Mouse (Mus musculus) ES-E14 (cell line): ENCODE data around the gene Usp7. TPM values are rescaled to one million over a fixed set of nuclear protein-coding genes. Genes with fewer than 3 reads are reported as not detected.
A peak's percentile ranks its signal among the peaks of the same experiment; 100 is the strongest.

Experiments
- DNase-seq: peaks from one replicate; pipeline ENCODE4 v3.0.0-alpha.2; 2013; ENCODE audit warnings: low read depth, low spot score
- H3K27ac ChIP-seq: 2 replicates; pipeline ENCODE4 v1.5.1; 2012; ENCODE audit warnings: low read depth, mild to moderate bottlenecking, low read length, moderate library complexity, mixed read lengths; ENCODE audit not compliant: poor library complexity, insufficient read depth, severe bottlenecking
- H3K36me3 ChIP-seq: 2 replicates; pipeline ENCODE4 v1.6.1; 2012; ENCODE audit warnings: mild to moderate bottlenecking, low read length, moderate library complexity, mixed read lengths; ENCODE audit not compliant: control insufficient read depth, poor library complexity, insufficient read depth, severe bottlenecking
- H3K4me1 ChIP-seq, 2 experiments: fragments of 150-350 bp in 1 of 2; sonication (generic) in 1 of 2; 2 replicates each; pipeline ENCODE4 v1.6.1; 2012; ENCODE audit warnings: low read length in 2 of 2, mild to moderate bottlenecking in 1 of 2, mixed read lengths in 1 of 2; ENCODE audit not compliant: control insufficient read depth in 2 of 2, insufficient read depth in 2 of 2, poor library complexity in 1 of 2
- H3K4me3 ChIP-seq, 2 experiments: fragments of 150-350 bp in 1 of 2; sonication (generic) in 1 of 2; 2 replicates each; pipeline ENCODE4 v1.5.1; 2012; ENCODE audit warnings: low read length in 2 of 2, low read depth in 1 of 2, mild to moderate bottlenecking in 1 of 2, mixed read lengths in 1 of 2; ENCODE audit not compliant: insufficient read depth in 1 of 2, poor library complexity in 1 of 2, severe bottlenecking in 1 of 2
- H3K9ac ChIP-seq: 2 replicates; pipeline ENCODE4 v1.6.1; 2012; ENCODE audit warnings: low read depth, mild to moderate bottlenecking, low read length, mixed read lengths; ENCODE audit not compliant: poor library complexity, insufficient read depth, severe bottlenecking
- H3K9me3 ChIP-seq: fragments of 150-350 bp; sonication (generic); 2 replicates; pipeline ENCODE4 v1.6.1; 2012; ENCODE audit warnings: low read depth, mild to moderate bottlenecking, low read length; ENCODE audit not compliant: control insufficient read depth, insufficient read depth
- CHD2 ChIP-seq: IDR thresholded peaks from 2 replicates; pipeline ENCODE4 v1.6.1; 2014; ENCODE audit warnings: mild to moderate bottlenecking, low read depth, low read length, inconsistent platforms
- HCFC1 ChIP-seq: IDR thresholded peaks from 2 replicates; pipeline ENCODE4 v1.6.1; 2012; ENCODE audit warnings: low read length, inconsistent platforms, borderline replicate concordance; ENCODE audit not compliant: insufficient read depth
- MAFK ChIP-seq: IDR thresholded peaks from 2 replicates; pipeline ENCODE4 v1.6.1; 2014; ENCODE audit warnings: mild to moderate bottlenecking, low read depth, low read length, inconsistent platforms; ENCODE audit not compliant: insufficient read depth
- ZC3H11A ChIP-seq: IDR thresholded peaks from 2 replicates; pipeline ENCODE4 v1.6.1; 2012; ENCODE audit warnings: low read depth, mild to moderate bottlenecking, inconsistent platforms, low read length, borderline replicate concordance
- ZNF384 ChIP-seq: IDR thresholded peaks from 2 replicates; pipeline ENCODE4 v1.6.1; 2012; ENCODE audit warnings: low read depth, low read length, inconsistent platforms
- in situ Hi-C, 2 experiments: fragments of 600-800 bp; cut with MboI; formaldehyde crosslinking; loops; one replicate each; pipeline ENCODE4 v1.15.1; 2025; ENCODE audit warnings: low sequenced_read_pairs in 2 of 2, inconsistent platforms in 1 of 2; ENCODE audit not compliant: unreplicated experiment in 2 of 2
- total RNA-seq: library from RNA; depleted of rRNA; stranded (reverse); fragments of 300-350 nt; gene quantifications from 2 replicates; pipeline ENCODE4 v1.2.3, GENCODE M21; 2012

Usp7 gene
- total RNA-seq, 1 experiment, result 242 TPM

DNA sequence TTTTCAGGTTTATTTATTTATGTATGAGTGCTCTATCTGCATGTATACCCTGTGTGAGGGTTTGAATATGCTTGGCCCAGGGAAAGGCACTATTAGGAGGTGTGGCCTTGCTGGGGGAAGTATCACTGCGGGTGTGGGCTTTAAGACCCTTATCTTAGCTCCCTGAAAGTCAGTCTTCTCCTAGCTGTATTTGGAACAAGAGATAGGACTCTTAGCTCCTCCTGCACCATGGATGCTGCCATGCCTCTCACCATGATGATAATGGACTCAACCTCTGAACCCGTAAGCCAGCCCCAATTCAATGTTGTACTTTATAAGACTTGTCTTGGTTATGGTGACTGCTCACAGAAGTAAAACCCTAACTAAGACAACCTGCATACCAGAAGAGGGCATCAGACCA is 39.8 kb downstream of the Usp7 start:
- Histone ChIP-seq H3K9me3 (no peaks in the 10 kb centered on the region), H3K27ac (no peak overlapping the region), H3K36me3 (peaks cover 32% of the 10 kb centered on the region), H3K4me1 (peaks cover 8 to 15% of the 10 kb centered on the region in 2 experiments; a peak in 2 of 4 replicates), H3K9ac (no peak overlapping the region), H3K4me3 (no peak overlapping the region)
- TF ChIP-seq ZNF384 (no peak), ZC3H11A (no peak), CHD2 (no peak), MAFK (no peak), HCFC1 (no peak)
- in situ Hi-C loops, result no loop called here
- no peak for DNase-seq

- DNase-seq, result no peak
- TF ChIP-seq HCFC1 (no peak), MAFK (no peak), CHD2 (no peak), ZNF384 (no peak), ZC3H11A (no peak)
- H3K9ac ChIP-seq, result no peak overlapping the region
- peaks cover 8 to 18% of the 10 kb centered on the region in 2 experiments for H3K4me1 ChIP-seq
- H3K4me3 ChIP-seq, result no peak overlapping the region
- H3K27ac ChIP-seq, result no peak overlapping the region
- H3K36me3 ChIP-seq, result peaks cover 36% of the 10 kb centered on the region
- no peaks in the 10 kb centered on the region for H3K9me3 ChIP-seq
- in situ Hi-C loops, result no loop called here
These were observed 40.4 kb downstream of the Usp7 start for GRCm38 (mm10) chr16:8751555-8752235.

DNA sequence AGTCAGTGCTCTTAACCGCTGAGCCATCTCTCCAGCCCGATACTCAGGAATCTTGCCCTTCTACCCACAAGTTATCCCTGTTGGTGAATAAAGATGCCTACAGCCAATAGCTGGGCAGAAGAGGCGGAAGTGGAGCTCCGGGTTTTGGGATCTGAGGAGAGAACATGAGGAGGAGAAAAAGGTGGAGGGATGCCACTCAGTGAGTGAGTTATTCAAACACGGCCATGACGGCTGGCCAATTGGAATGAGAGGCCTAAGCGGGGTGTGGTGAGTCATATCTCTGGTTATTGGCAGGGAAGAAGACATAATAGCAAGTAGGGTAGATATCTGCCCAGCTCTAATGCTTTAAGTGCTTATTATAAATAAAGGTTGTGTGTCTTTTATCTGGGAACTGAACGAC is 43.2 kb downstream of the Usp7 start:
- H3K4me3 ChIP-seq, result no peak overlapping the region
- no peak overlapping the region for H3K9ac ChIP-seq
- in situ Hi-C loops, result no loop called here
- TF ChIP-seq ZNF384 (no peak), ZC3H11A (no peak), HCFC1 (no peak), CHD2 (no peak), MAFK (no peak)
- H3K27ac ChIP-seq, result no peak overlapping the region; the same call in 1 of the 2 replicates
- peaks cover 26% of the 10 kb centered on the region for H3K36me3 ChIP-seq
- peaks cover 12 to 15% of the 10 kb centered on the region in 2 experiments for H3K4me1 ChIP-seq
- no peak for DNase-seq
- H3K9me3 ChIP-seq, result no peaks in the 10 kb centered on the region

DNA sequence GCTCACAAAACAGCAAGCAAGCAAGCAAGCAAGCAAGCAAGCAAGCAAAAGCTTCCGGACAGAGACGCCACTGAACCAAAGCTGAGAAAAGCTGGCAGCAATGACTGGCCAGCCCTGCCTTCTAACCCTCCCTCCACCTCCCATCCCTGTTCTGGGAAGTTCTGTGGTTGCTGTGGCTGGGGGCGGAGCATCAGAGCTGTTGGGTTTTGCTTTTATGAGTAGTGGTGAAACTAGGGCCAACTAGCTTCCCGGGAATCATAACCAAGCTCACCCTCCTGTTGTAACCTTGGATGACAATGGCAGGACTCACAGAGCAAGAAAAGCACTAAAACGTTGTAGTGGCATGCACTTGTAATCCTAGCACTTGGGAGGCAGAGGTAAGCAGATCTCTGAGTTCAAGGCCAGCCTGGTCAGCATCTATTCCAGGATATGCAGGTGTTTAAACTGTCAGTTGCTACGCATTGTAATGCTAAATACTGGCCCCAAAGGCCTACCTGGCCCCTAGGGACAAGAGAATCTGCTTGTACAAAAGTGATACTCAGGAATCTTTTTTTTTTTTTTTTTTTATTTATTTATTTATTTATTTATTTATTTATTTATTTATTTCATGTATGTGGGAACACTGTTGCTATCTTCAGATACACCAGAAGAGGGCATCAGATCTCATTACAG is 43.8 kb downstream of the Usp7 start:
- Histone ChIP-seq H3K4me3 (no peak overlapping the region), H3K9ac (no peak overlapping the region; the same call in 1 of the 2 replicates), H3K27ac (peak overlapping the region; percentile 28; the same call in 1 of the 2 replicates), H3K36me3 (peaks cover 26% of the 10 kb centered on the region; the same call in 1 of the 2 replicates), H3K4me1 (peaks cover 12 to 15% of the 10 kb centered on the region in 2 experiments), H3K9me3 (no peaks in the 10 kb centered on the region)
- no peak for DNase-seq
- TF ChIP-seq MAFK (no peak), ZNF384 (peak; percentile 79), ZC3H11A (no peak)
- in situ Hi-C loops, result no loop called here
